Mouse (Mus musculus) intestine, embryonic 14.5 days (tissue): ENCODE results near the gene Trem2. TPM values are rescaled to one million over a fixed set of nuclear protein-coding genes. Genes with fewer than 3 reads are reported as not detected.

Experiments used
- ATAC-seq: fragments of 200-750 bp; cut with Nextera tagmentation; replicated peaks from 2 replicates; pipeline ENCODE4 v1.8.0; 2017; ENCODE audit warnings: low read depth, moderate number of reproducible peaks, moderate TSS enrichment, moderate library complexity; ENCODE audit not compliant: low FRiP score, low TSS enrichment
- DNase-seq: peaks from one replicate; pipeline ENCODE4 v3.0.0-alpha.2; 2018; ENCODE audit warnings: low spot score
- H3K27ac ChIP-seq: fragments of 300-500 bp; sonication (generic); 2 replicates; pipeline ENCODE4 v1.5.1; 2014; ENCODE audit warnings: low read depth, mild to moderate bottlenecking, control low read depth
- H3K27me3 ChIP-seq: fragments of 300-500 bp; sonication (generic); replicated peaks from 2 replicates; pipeline ENCODE4 v1.6.1; 2014; ENCODE audit warnings: low read length, control low read depth; ENCODE audit not compliant: control insufficient read depth, insufficient read depth
- H3K36me3 ChIP-seq: fragments of 300-500 bp; sonication (generic); 2 replicates; pipeline ENCODE4 v1.6.1; 2014; ENCODE audit warnings: low read length, control low read depth; ENCODE audit not compliant: control insufficient read depth, insufficient read depth
- H3K4me1 ChIP-seq: fragments of 300-500 bp; sonication (generic); replicated peaks from 2 replicates; pipeline ENCODE4 v1.6.1; 2014; ENCODE audit warnings: low read length, control low read depth, mixed read lengths; ENCODE audit not compliant: control insufficient read depth, insufficient read depth
- H3K4me2 ChIP-seq: fragments of 300-500 bp; sonication (generic); 2 replicates; pipeline ENCODE4 v1.6.1; 2014; ENCODE audit warnings: low read length
- H3K4me3 ChIP-seq: fragments of 300-500 bp; sonication (generic); 2 replicates; pipeline ENCODE4 v1.5.1; 2014; ENCODE audit warnings: low read depth, low read length, control low read depth, mixed read lengths
- H3K9ac ChIP-seq: fragments of 300-500 bp; sonication (generic); 2 replicates; pipeline ENCODE4 v1.6.1; 2014; ENCODE audit warnings: mild to moderate bottlenecking, low read length
- H3K9me3 ChIP-seq: fragments of 300-500 bp; sonication (generic); 2 replicates; pipeline ENCODE4 v1.6.1; 2016; ENCODE audit warnings: low read length, control low read depth; ENCODE audit not compliant: control insufficient read depth
- WGBS: fragments of 180-500 bp; shearing (Covaris S2); extraction: QIAGEN DNeasy Blood & Tissue Kit; methylation state at CpG from one replicate; pipeline ENCODE4 v1.1.7; 2014; 5-methylcytosine and 5-hydroxymethylcytosine counted together
- polyA plus RNA-seq: library from polyadenylated mRNA; unstranded; fragments of >200 nt; fragmentation: Nextera tagmentation; extraction: Ambion mirVana; gene quantifications from 2 replicates; pipeline ENCODE4 v1.2.1, GENCODE M21; 2014

The Trem2 gene
- polyA plus RNA-seq, 1 experiment from 2014 or later: 2.9 TPM

DNA sequence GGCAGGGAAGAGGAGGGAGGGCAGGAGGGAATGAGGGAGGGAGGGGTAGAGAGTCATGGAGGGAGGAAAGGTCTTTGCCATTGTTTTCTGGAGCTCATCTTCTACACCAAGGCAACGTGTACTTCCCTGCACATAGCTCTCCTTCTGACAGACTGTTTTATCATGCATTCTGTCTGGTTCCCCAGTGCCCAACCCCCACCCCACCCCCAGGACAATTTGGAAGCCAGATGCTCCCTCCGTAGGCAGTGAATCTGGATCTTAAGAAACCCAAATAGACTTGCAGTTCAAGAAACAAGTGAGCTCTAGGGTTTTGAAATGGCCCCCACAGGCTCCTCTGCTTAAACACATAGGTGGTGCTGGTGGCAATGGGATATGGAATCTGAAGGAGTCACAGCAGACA, 11.7 kb downstream of the Trem2 start:
- H3K4me2 ChIP-seq: no peak overlapping the region
- no peaks in the 10 kb centered on the region for H3K9me3 ChIP-seq
- no peak overlapping the region for H3K4me3 ChIP-seq
- DNase-seq (no peak), ATAC-seq (no peak)
- H3K4me1 ChIP-seq: no peaks in the 10 kb centered on the region
- H3K36me3 ChIP-seq: no peaks in the 10 kb centered on the region
- WGBS: 58% methylated on average over 2 of the region's 2 CpGs
- H3K9ac ChIP-seq: no peak overlapping the region
- no peaks in the 10 kb centered on the region for H3K27me3 ChIP-seq
- H3K27ac ChIP-seq: no peak overlapping the region

DNA sequence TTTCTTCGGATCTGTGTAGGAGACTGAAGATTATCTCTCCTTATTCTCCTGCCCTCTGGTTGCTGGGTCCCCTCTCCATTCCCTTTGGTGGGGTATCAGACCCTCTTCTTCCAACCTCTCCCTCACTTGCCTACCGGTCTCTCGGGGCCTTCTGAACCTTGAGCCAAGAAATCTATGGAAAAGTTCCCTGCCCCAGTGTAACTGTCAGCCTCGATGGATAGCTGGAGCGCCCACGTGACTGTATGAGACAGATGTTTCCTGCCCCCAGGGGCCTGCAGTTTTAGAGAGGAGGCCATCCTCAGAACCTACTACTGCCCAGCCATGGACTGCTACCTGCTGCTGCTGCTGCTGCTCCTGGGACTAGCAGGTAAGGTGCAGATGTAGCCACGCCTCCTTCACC, 13.4 kb downstream of the Trem2 start, which contains the start of gene Treml1:
TSS of gene Treml1 (plus strand) at position 301 of the 400 bp plus-strand sequence.
- H3K4me2 ChIP-seq: no peak within 1 kb of the TSS
- no peaks in the 10 kb centered on the region for H3K27me3 ChIP-seq
- DNase-seq (no peak), ATAC-seq (no peak)
- no peak within 1 kb of the TSS for H3K27ac ChIP-seq
- no peak within 1 kb of the TSS for H3K9ac ChIP-seq
- H3K4me1 ChIP-seq: no peaks in the 10 kb centered on the region
- WGBS: 73% methylated on average over 7 of the region's 7 CpGs
- no peaks in the 10 kb centered on the region for H3K9me3 ChIP-seq
- no peak within 1 kb of the TSS for H3K4me3 ChIP-seq
- no peaks in the 10 kb centered on the region for H3K36me3 ChIP-seq

DNA sequence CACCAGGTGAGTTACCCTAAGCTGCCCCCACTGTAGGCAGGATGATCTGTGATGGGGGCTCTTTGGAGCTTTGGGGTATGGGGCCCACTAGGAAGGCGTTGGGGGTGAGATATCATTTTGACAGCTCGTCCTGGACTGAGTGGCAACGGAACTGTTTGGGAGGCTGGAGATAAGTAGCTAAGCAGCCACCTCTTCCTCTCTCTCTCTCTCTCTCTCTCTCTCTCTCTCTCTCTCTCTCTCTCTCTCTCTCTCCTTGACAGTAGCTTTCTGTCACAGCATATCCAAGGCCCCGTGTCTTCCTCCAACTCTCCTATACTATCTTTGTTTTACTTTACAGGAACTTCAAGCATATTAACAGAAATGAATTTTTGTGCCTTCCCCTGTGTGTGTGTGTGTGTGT, 14.3 kb downstream of the Trem2 start:
- ATAC-seq (no peak), DNase-seq (no peak)
- no peaks in the 10 kb centered on the region for H3K9me3 ChIP-seq
- 64% methylated on average over 4 of the region's 4 CpGs for WGBS
- no peaks in the 10 kb centered on the region for H3K27me3 ChIP-seq
- H3K4me2 ChIP-seq: no peak overlapping the region
- no peaks in the 10 kb centered on the region for H3K36me3 ChIP-seq
- no peak overlapping the region for H3K4me3 ChIP-seq
- no peaks in the 10 kb centered on the region for H3K4me1 ChIP-seq
- no peak overlapping the region for H3K27ac ChIP-seq
- no peak overlapping the region for H3K9ac ChIP-seq

DNA sequence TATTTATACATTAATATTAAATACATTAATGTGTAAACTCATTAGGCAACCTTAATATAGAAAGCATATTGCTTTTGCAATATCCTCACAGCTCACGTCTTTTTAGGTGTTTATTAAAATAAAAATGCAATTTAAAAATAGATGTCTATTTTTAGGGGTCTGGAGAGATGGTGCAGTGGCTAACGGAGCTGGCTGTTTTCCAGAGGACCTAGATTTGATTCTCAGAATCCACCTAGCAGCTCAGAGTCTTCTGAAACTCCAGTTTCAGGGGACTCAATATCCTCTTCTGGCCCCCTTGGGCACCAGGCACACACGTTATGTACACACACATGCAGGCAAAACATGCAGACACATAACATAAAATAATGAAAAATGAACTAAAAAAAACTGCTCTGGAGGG, 16.1 kb downstream of the Trem2 start:
- 58% methylated on average over 3 of the region's 3 CpGs for WGBS
- H3K9ac ChIP-seq: no peak overlapping the region
- no peak overlapping the region for H3K4me3 ChIP-seq
- H3K4me1 ChIP-seq: no peaks in the 10 kb centered on the region
- ATAC-seq (no peak), DNase-seq (no peak)
- no peak overlapping the region for H3K27ac ChIP-seq
- no peaks in the 10 kb centered on the region for H3K27me3 ChIP-seq
- no peaks in the 10 kb centered on the region for H3K9me3 ChIP-seq
- H3K4me2 ChIP-seq: no peak overlapping the region
- H3K36me3 ChIP-seq: no peaks in the 10 kb centered on the region

DNA sequence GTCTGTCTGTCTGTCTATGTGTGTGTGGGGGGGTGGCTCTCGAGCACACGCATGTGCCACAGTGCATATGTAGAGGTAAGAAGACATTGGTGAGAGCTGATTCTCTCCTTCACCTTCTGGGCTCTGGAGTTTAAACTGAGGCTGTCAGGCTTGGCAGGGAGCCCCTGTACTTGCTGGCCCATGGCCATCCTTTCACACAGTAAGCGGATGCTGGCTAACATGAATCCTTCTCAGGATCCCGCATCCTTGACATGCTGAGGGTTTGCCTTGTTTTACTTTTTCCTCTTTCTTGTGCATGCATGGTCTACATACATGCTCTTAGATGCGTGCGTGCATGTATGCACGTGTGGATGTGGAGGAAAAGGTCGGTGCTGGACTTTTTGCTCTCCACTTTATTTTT, 16.8 kb downstream of the Trem2 start:
- DNase-seq (no peak), ATAC-seq (no peak)
- H3K9me3 ChIP-seq: no peaks in the 10 kb centered on the region
- no peaks in the 10 kb centered on the region for H3K27me3 ChIP-seq
- H3K4me3 ChIP-seq: no peak overlapping the region
- no peaks in the 10 kb centered on the region for H3K4me1 ChIP-seq
- 84% methylated on average over 8 of the region's 8 CpGs for WGBS
- no peak overlapping the region for H3K27ac ChIP-seq
- no peak overlapping the region for H3K4me2 ChIP-seq
- no peak overlapping the region for H3K9ac ChIP-seq
- H3K36me3 ChIP-seq: no peaks in the 10 kb centered on the region

DNA sequence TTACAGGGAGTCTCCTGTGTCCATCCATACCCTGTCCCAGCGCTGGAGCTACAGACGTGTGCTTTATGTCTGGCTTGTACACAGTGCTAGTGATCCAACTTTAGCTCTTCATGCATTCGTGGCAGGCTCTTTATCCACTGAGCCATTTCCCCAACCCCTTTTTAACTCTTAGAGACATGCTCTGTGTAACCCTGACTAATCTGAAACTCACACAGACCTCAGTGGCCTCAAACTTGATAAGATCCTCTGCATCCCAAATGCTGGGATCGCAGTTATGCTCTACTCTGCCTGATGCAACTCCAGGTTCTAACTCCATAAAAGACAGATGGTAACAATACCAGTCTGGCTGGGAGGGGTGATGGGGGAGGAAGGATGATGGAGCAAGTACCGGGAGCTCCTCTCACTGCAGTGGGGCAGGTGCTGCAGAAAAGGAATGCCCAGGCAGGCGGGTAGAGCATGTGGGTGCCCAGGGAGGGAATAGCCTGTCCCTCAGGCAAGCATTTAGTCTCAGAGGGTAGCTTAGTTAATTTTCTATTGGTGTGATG, 17.3 kb downstream of the Trem2 start:
- WGBS: 74% methylated on average over 6 of the region's 6 CpGs
- H3K4me3 ChIP-seq: no peak overlapping the region
- H3K9ac ChIP-seq: no peak overlapping the region
- H3K27me3 ChIP-seq: no peaks in the 10 kb centered on the region
- H3K4me1 ChIP-seq: no peaks in the 10 kb centered on the region
- no peaks in the 10 kb centered on the region for H3K36me3 ChIP-seq
- no peaks in the 10 kb centered on the region for H3K9me3 ChIP-seq
- no peak overlapping the region for H3K27ac ChIP-seq
- H3K4me2 ChIP-seq: no peak overlapping the region
- no peak for ATAC-seq
- DNase-seq: no peak

DNA sequence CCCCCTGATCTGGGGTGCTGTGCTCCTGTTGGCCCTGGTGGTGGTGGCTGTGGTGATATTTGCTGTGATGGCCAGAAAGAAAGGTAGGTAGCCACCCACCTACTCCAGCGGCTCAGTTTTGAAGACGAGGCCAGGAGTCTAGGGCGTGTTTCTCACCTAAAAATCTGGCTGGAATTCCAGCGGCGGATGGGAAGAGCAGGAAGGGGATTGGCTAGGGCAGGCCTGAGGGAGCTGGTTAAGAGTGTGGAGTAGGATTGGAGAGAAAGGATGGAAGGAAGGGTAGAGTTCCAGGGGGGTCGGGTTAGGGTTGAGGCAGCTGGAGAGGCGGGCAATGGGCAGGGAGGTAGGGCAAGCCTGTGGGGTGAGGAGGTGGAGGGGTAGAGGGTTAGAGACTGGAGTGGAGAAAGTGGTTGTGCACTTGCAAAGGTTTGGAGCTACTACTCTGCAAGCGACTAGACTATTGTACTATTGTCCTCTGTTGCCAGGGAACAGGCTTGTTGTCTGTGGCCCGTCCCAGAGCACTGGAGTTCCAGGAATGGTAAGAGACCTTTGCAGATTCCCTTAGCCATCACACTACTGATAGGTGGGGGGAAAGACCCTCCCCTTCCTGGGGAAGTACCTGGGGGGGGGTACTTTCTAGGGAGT, 19.4 kb downstream of the Trem2 start:
- Histone ChIP-seq H3K9me3 (no peaks in the 10 kb centered on the region), H3K4me1 (no peaks in the 10 kb centered on the region), H3K27ac (no peak overlapping the region), H3K4me3 (no peak overlapping the region), H3K4me2 (no peak overlapping the region), H3K36me3 (no peaks in the 10 kb centered on the region), H3K9ac (no peak overlapping the region), H3K27me3 (no peaks in the 10 kb centered on the region)
- ATAC-seq: no peak
- WGBS: 81% methylated on average over 9 of the region's 9 CpGs
- no peak for DNase-seq

DNA sequence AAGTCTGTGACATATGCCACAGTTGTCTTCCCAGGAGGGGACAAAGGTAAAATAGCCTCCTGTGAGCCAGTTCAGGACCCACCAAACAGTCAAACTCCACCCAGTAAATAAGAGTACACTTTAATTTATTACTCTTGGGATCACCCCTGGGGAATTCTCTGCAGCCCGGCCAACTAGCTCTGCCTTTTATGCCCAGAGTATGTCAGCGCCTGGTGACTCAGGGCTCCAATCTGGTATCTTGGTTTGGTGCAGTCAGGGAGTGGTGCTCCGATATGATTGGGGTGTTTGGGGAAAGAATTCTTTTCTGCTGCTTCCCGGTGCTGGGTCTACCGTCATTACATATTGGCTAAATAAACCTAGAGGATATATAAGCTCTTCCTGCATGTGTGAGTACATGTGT, 20.6 kb downstream of the Trem2 start:
- no peak overlapping the region for H3K27ac ChIP-seq
- no peaks in the 10 kb centered on the region for H3K4me1 ChIP-seq
- H3K4me3 ChIP-seq: no peak overlapping the region
- ATAC-seq: no peak
- H3K36me3 ChIP-seq: no peaks in the 10 kb centered on the region
- H3K9ac ChIP-seq: no peak overlapping the region
- H3K4me2 ChIP-seq: no peak overlapping the region
- H3K9me3 ChIP-seq: no peaks in the 10 kb centered on the region
- no peak for DNase-seq
- 73% methylated on average over 5 of the region's 5 CpGs for WGBS
- H3K27me3 ChIP-seq: no peaks in the 10 kb centered on the region

DNA sequence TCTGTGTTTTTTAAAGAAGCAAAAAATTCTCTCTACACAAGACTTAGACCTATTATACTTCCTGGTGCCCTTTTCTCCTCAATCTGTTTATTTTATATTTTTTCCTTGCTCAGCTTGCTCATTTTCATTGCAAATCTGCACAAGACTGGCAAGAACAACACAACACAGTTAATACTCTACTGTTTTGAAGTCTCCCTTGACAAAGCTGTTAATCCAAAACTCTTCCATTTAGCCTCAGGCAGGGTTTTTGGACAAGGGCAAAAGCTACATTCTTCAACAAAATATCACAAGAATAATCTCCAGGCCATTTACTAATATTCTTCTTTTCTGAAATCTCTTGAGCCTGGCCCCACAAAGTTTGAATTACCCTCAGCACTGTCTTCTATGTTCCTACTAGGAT, 25.4 kb downstream of the Trem2 start:
- Histone ChIP-seq H3K9me3 (no peaks in the 10 kb centered on the region), H3K4me1 (no peaks in the 10 kb centered on the region), H3K27me3 (no peaks in the 10 kb centered on the region), H3K36me3 (no peaks in the 10 kb centered on the region), H3K4me3 (no peak overlapping the region), H3K27ac (no peak overlapping the region), H3K9ac (no peak overlapping the region), H3K4me2 (no peak overlapping the region)
- ATAC-seq (no peak), DNase-seq (no peak)
